Mouse (Mus musculus) CH12.LX (cell line): ENCODE results near the gene Ap4b1. TPM values are rescaled to one million over a fixed set of nuclear protein-coding genes. Genes with fewer than 3 reads are reported as not detected.

Experiments
- DNase-seq: peaks from one replicate; pipeline ENCODE4 v3.0.0-alpha.2; 2013; ENCODE audit errors: extremely low read depth
- H3K27ac ChIP-seq: 2 replicates; pipeline ENCODE4 v1.5.1; 2012; ENCODE audit warnings: low read depth, mild to moderate bottlenecking, control low read depth, moderate library complexity; ENCODE audit not compliant: insufficient read depth
- H3K27me3 ChIP-seq: replicated peaks from 2 replicates; pipeline ENCODE3; 2012; ENCODE audit warnings: inconsistent platforms
- H3K36me3 ChIP-seq, 2 experiments: replicated peaks in 1 of 2; 2 replicates each; pipeline versions ENCODE3 to v1.6.1; 2012; ENCODE audit warnings: inconsistent platforms in 1 of 2, low read length in 1 of 2, mild to moderate bottlenecking in 1 of 2, mixed read lengths in 1 of 2, moderate library complexity in 1 of 2; ENCODE audit not compliant: control insufficient read depth in 1 of 2, insufficient read depth in 1 of 2
- H3K4me1 ChIP-seq, 2 experiments: 2 replicates each; pipeline ENCODE4 v1.6.1; 2012; ENCODE audit warnings: inconsistent platforms in 1 of 2, moderate library complexity in 1 of 2; ENCODE audit not compliant: insufficient read depth in 2 of 2, control insufficient read depth in 1 of 2
- H3K4me2 ChIP-seq: 2 replicates; pipeline ENCODE4 v1.6.1; 2012; ENCODE audit warnings: low read depth, mild to moderate bottlenecking, control low read depth; ENCODE audit not compliant: poor library complexity, insufficient read depth, severe bottlenecking
- H3K4me3 ChIP-seq, 3 experiments: fragments of 150-350 bp in 1 of 3; sonication (generic) in 1 of 3; replicated peaks in 1 of 3; 2 replicates each; pipeline versions ENCODE3 to v1.5.1; 2011 to 2012; ENCODE audit warnings: low read depth in 2 of 3, low read length in 2 of 3, mild to moderate bottlenecking in 2 of 3, moderate library complexity in 2 of 3, control low read depth in 1 of 3, improper control_type of control experiment in 1 of 3, inconsistent platforms in 1 of 3, mixed read lengths in 1 of 3; ENCODE audit not compliant: poor library complexity in 1 of 3
- H3K79me2 ChIP-seq: replicated peaks from 2 replicates; pipeline ENCODE4 v1.6.1; 2012; ENCODE audit warnings: mild to moderate bottlenecking, moderate library complexity; ENCODE audit not compliant: control insufficient read depth, poor library complexity, insufficient read depth, severe bottlenecking; ENCODE audit errors: extremely low read depth
- H3K9ac ChIP-seq: 2 replicates; pipeline ENCODE4 v1.6.1; 2012; ENCODE audit warnings: low read depth, mild to moderate bottlenecking, control low read depth, moderate library complexity; ENCODE audit not compliant: insufficient read depth
- H3K9me3 ChIP-seq: replicated peaks from 2 replicates; pipeline ENCODE3; 2012; ENCODE audit warnings: low read length, inconsistent platforms, mixed read lengths
- CHD1 ChIP-seq: IDR thresholded peaks from 2 replicates; pipeline ENCODE4 v1.6.1; 2012; ENCODE audit warnings: low read depth, low read length, improper control_type of control experiment, inconsistent platforms
- E2F4 ChIP-seq: IDR thresholded peaks from 2 replicates; pipeline ENCODE4 v1.6.1; 2011; ENCODE audit warnings: low read depth, low read length, improper control_type of control experiment; ENCODE audit not compliant: insufficient replicate concordance
- GABPA ChIP-seq: IDR thresholded peaks from 2 replicates; pipeline ENCODE4 v1.6.1; 2012; ENCODE audit warnings: low read depth, low read length, improper control_type of control experiment, inconsistent platforms; ENCODE audit not compliant: insufficient replicate concordance
- IRF4 ChIP-seq: IDR thresholded peaks from 2 replicates; pipeline ENCODE4 v1.6.1; 2014; ENCODE audit warnings: low read depth, mild to moderate bottlenecking, inconsistent platforms, low read length, improper control_type of control experiment
- JUN ChIP-seq: IDR thresholded peaks from 2 replicates; pipeline ENCODE4 v1.6.1; 2011; ENCODE audit warnings: low read depth, mild to moderate bottlenecking, low read length, improper control_type of control experiment, moderate library complexity; ENCODE audit not compliant: insufficient read depth
- JUND ChIP-seq: conservative IDR thresholded peaks from 2 replicates; pipeline ENCODE4 v1.6.1; 2011; ENCODE audit warnings: low read depth, low read length, improper control_type of control experiment
- MAX ChIP-seq: IDR thresholded peaks from 2 replicates; pipeline ENCODE4 v1.6.1; 2011; ENCODE audit warnings: low read length, improper control_type of control experiment
- MAZ ChIP-seq: IDR thresholded peaks from 2 replicates; pipeline ENCODE4 v1.6.1; 2012; ENCODE audit warnings: low read depth, mild to moderate bottlenecking, inconsistent platforms, low read length, improper control_type of control experiment, moderate library complexity
- MEF2A ChIP-seq: IDR thresholded peaks from 2 replicates; pipeline ENCODE4 v1.6.1; 2014; ENCODE audit warnings: low read depth, mild to moderate bottlenecking, inconsistent platforms, low read length, improper control_type of control experiment, borderline replicate concordance
- MYC ChIP-seq: IDR thresholded peaks from 2 replicates; pipeline ENCODE4 v1.6.1; 2011; ENCODE audit warnings: low read depth, mild to moderate bottlenecking, improper control_type of control experiment, low read length
- PAX5 ChIP-seq: IDR thresholded peaks from 2 replicates; pipeline ENCODE4 v1.6.1; 2012; ENCODE audit warnings: low read length, inconsistent platforms, mixed read lengths
- POLR2A ChIP-seq: IDR thresholded peaks from 2 replicates; pipeline ENCODE4 v1.6.1; 2011; ENCODE audit warnings: low read depth, mild to moderate bottlenecking, improper control_type of control experiment, low read length
- POLR2AphosphoS2 ChIP-seq: IDR thresholded peaks from 2 replicates; pipeline ENCODE4 v1.6.1; 2011; ENCODE audit warnings: low read depth, low read length, improper control_type of control experiment
- RCOR1 ChIP-seq: conservative IDR thresholded peaks from 2 replicates; pipeline ENCODE4 v1.6.1; 2012; ENCODE audit warnings: low read depth, mild to moderate bottlenecking, inconsistent platforms, low read length, improper control_type of control experiment
- SIN3A ChIP-seq: IDR thresholded peaks from 2 replicates; pipeline ENCODE4 v1.6.1; 2012; ENCODE audit warnings: low read length, improper control_type of control experiment, inconsistent platforms
- SMC3 ChIP-seq: IDR thresholded peaks from 2 replicates; pipeline ENCODE4 v1.6.1; 2011; ENCODE audit warnings: low read depth, low read length, improper control_type of control experiment
- TCF12 ChIP-seq: IDR thresholded peaks from 2 replicates; pipeline ENCODE4 v1.6.1; 2014; ENCODE audit warnings: low read depth, mild to moderate bottlenecking, inconsistent platforms, low read length, improper control_type of control experiment
- UBTF ChIP-seq: IDR thresholded peaks from 2 replicates; pipeline ENCODE4 v1.6.1; 2012; ENCODE audit warnings: low read depth, mild to moderate bottlenecking, inconsistent platforms, low read length, improper control_type of control experiment, moderate library complexity
- USF1 ChIP-seq: IDR thresholded peaks from 2 replicates; pipeline ENCODE4 v1.6.1; 2014; ENCODE audit warnings: low read depth, mild to moderate bottlenecking, inconsistent platforms, low read length, improper control_type of control experiment
- ZC3H11A ChIP-seq: IDR thresholded peaks from 2 replicates; pipeline ENCODE4 v1.6.1; 2012; ENCODE audit warnings: low read depth, mild to moderate bottlenecking, inconsistent platforms, low read length, improper control_type of control experiment
- ZMIZ1 ChIP-seq: IDR thresholded peaks from 2 replicates; pipeline ENCODE4 v1.6.1; 2012; ENCODE audit warnings: low read depth, mild to moderate bottlenecking, inconsistent platforms, low read length, improper control_type of control experiment
- ZNF384 ChIP-seq: IDR thresholded peaks from 2 replicates; pipeline ENCODE4 v1.6.1; 2012; ENCODE audit warnings: low read depth, low read length, improper control_type of control experiment, inconsistent platforms
- dilution Hi-C: fragments of 300-500 bp; cut with MboI; formaldehyde crosslinking; loops from 2 replicates; pipeline ENCODE4 v1.14.3; 2020; ENCODE audit warnings: low sequenced_read_pairs; ENCODE audit not compliant: extremely low pct_unique_long_range_greater_than_20kb, extremely low pct_ligation_motif_present
- in situ Hi-C: fragments of 300-500 bp; cut with MboI; formaldehyde crosslinking; loops from 3 replicates; pipeline ENCODE4 v1.14.3; 2019; ENCODE audit warnings: low sequenced_read_pairs, low pct_ligation_motif_present, low pct_unique_long_range_greater_than_20kb, mixed read lengths
- polyA plus RNA-seq: library from polyadenylated mRNA; unstranded; fragments of >175 nt; gene quantifications from 2 replicates; pipeline ENCODE4 v1.2.1, GENCODE M21; 2012; ENCODE audit warnings: low read depth; ENCODE audit not compliant: insufficient read length
- total RNA-seq, 2 experiments: library from RNA; depleted of rRNA; stranded (reverse); fragments of 300-350 nt in 1 of 2; fragments of >200 nt in 1 of 2; gene quantifications; 2 replicates each; pipeline ENCODE4 v1.2.3; 2012 to 2014

Gene Ap4b1
- total and polyA plus RNA-seq, 3 experiments: 19.8 to 31.9 (median 23.1) TPM

DNA sequence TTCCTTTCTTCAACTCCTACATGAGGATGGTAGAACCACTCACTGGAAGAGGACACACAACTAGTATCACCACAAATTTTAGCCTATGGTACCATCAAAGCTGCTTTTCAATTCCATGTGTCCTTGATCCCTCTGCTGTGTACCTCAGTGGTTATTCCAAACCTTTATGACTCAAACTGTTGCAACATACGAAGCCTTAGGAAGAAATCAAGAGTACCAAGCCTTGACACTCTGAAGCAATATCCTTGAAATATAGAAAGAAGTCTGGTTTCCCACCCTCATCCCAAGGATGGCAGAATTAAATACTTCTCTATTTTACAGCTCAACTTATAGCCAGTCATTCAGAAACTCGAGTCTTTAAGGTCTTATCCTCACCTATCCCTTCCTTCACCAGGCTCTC is 12.9 kb upstream of the Ap4b1 start:
- H3K4me1 ChIP-seq: peaks cover 9 to 39% of the 10 kb centered on the region in 2 experiments; a peak in 3 of 4 replicates
- H3K4me3 ChIP-seq: no peak overlapping the region
- no peak overlapping the region for H3K4me2 ChIP-seq
- no peaks in the 10 kb centered on the region for H3K36me3 ChIP-seq
- dilution Hi-C loops (no loop called here), in situ Hi-C loops (no loop called here)
- H3K27ac ChIP-seq: no peak overlapping the region
- TF ChIP-seq JUND (no peak), CHD1 (no peak), ZC3H11A (no peak)
- peaks cover 5% of the 10 kb centered on the region for H3K27me3 ChIP-seq
- no peak overlapping the region for H3K9ac ChIP-seq
- no peaks in the 10 kb centered on the region for H3K9me3 ChIP-seq
- no peaks in the 10 kb centered on the region; the same call in 1 of the 2 replicates for H3K79me2 ChIP-seq
- DNase-seq: no peak

DNA sequence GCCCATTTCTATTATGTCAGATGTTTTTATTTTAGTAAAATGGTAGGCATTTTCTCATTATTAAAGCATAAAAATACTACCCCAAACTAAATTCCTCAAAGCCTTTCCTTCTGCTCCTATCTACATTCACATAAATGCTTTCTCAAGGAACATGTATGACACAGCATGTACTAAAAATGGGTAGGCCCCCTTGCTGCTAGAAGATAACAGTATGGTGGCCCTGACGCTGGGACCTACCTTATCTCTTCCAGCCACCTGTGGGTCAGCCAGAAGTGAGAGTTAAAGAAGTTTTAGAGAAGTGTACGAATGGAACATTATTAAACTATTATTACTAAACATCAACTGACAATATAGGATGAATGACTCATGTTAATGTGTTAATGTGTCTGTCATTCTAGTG is 9.8 kb upstream of the Ap4b1 start:
- Histone ChIP-seq H3K9me3 (no peaks in the 10 kb centered on the region), H3K4me3 (no peak overlapping the region)
- DNase-seq: no peak
- TF ChIP-seq E2F4 (no peak), SIN3A (no peak), JUND (no peak), MAZ (no peak), TCF12 (no peak), POLR2A (no peak), USF1 (no peak), PAX5 (no peak), ZMIZ1 (no peak), IRF4 (no peak)
- TF ChIP-seq, all 38 proteins: peak for 0
- H3K36me3 ChIP-seq: peaks cover 14 to 18% of the 10 kb centered on the region in 2 experiments
- H3K4me2 ChIP-seq: no peak overlapping the region
- peaks cover 5% of the 10 kb centered on the region; the same call in 1 of the 2 replicates for H3K79me2 ChIP-seq
- H3K9ac ChIP-seq: no peak overlapping the region
- peaks cover 5% of the 10 kb centered on the region for H3K27me3 ChIP-seq
- in situ Hi-C loops: no loop called here
- H3K27ac ChIP-seq: no peak overlapping the region
- dilution Hi-C loops: no loop called here
- H3K4me1 ChIP-seq: peaks cover 16 to 48% of the 10 kb centered on the region in 2 experiments; a peak in 3 of 4 replicates

DNA sequence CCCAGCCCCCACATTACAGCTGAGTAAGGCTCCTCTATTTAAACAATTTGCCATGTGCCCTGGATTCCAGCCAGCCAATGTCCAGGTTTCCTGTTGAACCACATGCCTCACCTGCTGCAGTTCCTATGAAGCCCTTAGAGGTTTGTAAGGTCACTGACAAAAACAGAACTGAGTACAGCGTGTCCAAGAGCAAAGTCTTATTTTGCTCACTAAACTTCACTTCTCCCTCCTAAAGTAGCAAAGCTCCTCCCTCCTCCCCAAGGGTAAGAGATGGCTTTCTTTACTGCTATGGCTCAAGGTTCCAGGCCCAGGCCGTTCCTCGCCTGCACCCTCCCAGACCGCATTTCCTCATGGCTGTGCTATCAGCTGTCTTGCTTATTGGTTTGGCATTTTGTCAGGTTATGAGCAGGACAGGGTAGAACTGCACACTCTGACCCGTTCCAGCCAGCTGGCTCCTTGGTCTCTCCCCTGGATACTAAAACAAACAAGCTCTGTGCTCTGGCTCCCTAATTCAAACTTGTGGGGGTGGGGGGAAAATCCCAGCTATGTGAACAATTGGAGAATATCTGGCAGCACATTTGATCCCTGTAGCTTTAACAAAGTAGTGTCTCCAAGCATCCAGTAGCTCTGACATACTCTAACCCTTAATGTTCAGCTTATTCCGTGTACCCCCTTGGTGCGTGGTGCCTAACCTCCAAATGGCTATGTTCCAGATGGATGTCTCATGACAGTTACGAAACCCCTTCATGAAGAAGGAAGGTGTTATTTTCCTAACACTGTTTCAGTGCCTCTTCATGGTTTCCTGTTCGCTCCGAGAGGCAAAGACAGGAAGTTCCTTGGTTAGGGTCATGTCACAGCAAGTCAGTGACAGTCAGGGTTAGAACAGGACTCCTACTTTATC is 7.4 kb upstream of the Ap4b1 start:
- H3K9ac ChIP-seq: peak overlapping the region; percentile 57
- DNase-seq: peak; percentile 85
- in situ Hi-C loops: no loop called here
- H3K27me3 ChIP-seq: no peaks in the 10 kb centered on the region
- H3K4me1 ChIP-seq: peaks cover 19 to 68% of the 10 kb centered on the region in 2 experiments; a peak in 3 of 4 replicates
- dilution Hi-C loops: no loop called here
- peak overlapping the region; percentile 94 for H3K4me2 ChIP-seq
- H3K4me3 ChIP-seq: peak overlapping the region in 1 of 3 experiments; percentile 34
- H3K36me3 ChIP-seq: peaks cover 22 to 36% of the 10 kb centered on the region in 2 experiments
- no peaks in the 10 kb centered on the region for H3K9me3 ChIP-seq
- peaks cover 16% of the 10 kb centered on the region for H3K79me2 ChIP-seq
- peak overlapping the region; percentile 99 for H3K27ac ChIP-seq
- TF ChIP-seq JUN (peak; percentile 52; the same call in 1 of the 2 replicates), ZNF384 (no peak), UBTF (0 out of 2 replicates have a peak, but pooled peaks have one; percentile 30), RCOR1 (no peak; the same call in 1 of the 2 replicates), POLR2AphosphoS2 (peak; percentile 75), MAX (peak; percentile 71), MAZ (no peak), GABPA (no peak), MEF2A (peak; percentile 67; the same call in 1 of the 2 replicates), TCF12 (peak; percentile 46; the same call in 1 of the 2 replicates), JUND (0 out of 2 replicates have a peak, but pooled peaks have one; percentile 30), SMC3 (0 out of 2 replicates have a peak, but pooled peaks have one; percentile 2), MYC (peak; percentile 91), POLR2A (peak; percentile 30)
